Mouse (Mus musculus) small intestine, adult 2 months (tissue): ENCODE data around the gene Csnk1g1. TPM values are rescaled to one million over a fixed set of nuclear protein-coding genes. Genes with fewer than 3 reads are reported as not detected.

Experiments used
- H3K27ac ChIP-seq: fragments of 200-500 bp; 2 replicates; pipeline ENCODE4 v1.5.1; 2012; ENCODE audit warnings: low read depth, low read length, control low read depth, inconsistent platforms; ENCODE audit not compliant: insufficient read depth
- H3K27me3 ChIP-seq: fragments of 200-500 bp; 2 replicates; pipeline ENCODE4 v1.6.1; 2012; ENCODE audit warnings: mild to moderate bottlenecking, moderate library complexity, low read length, inconsistent platforms; ENCODE audit not compliant: control insufficient read depth, insufficient read depth
- H3K36me3 ChIP-seq: fragments of 200-500 bp; 2 replicates; pipeline ENCODE4 v1.6.1; 2012; ENCODE audit warnings: mild to moderate bottlenecking, low read length, control low read depth, inconsistent platforms; ENCODE audit not compliant: control insufficient read depth, insufficient read depth
- H3K4me1 ChIP-seq: fragments of 200-500 bp; 2 replicates; pipeline ENCODE4 v1.6.1; 2012; ENCODE audit warnings: low read length, inconsistent platforms, mixed read lengths; ENCODE audit not compliant: control insufficient read depth, insufficient read depth, insufficient read length
- H3K4me3 ChIP-seq: fragments of 200-500 bp; 2 replicates; pipeline ENCODE4 v1.5.1; 2012; ENCODE audit warnings: low read depth, mild to moderate bottlenecking, control low read depth, inconsistent platforms, low read length, moderate library complexity
- CTCF ChIP-seq: fragments of 200-500 bp; IDR thresholded peaks from 2 replicates; pipeline ENCODE4 v1.5.1; 2012; ENCODE audit warnings: low read depth, mild to moderate bottlenecking, control low read depth, inconsistent platforms, low read length, moderate library complexity, mixed read lengths; ENCODE audit not compliant: insufficient replicate concordance, insufficient read length; ENCODE audit errors: extremely low read depth
- POLR2A ChIP-seq: fragments of 200-500 bp; IDR thresholded peaks from 2 replicates; pipeline ENCODE4 v1.6.1; 2012; ENCODE audit warnings: low read depth, mild to moderate bottlenecking, control low read depth, inconsistent platforms, low read length, moderate library complexity
- WGBS: fragments of 180-500 bp; shearing (Covaris S2); methylation state at CpG from one replicate; pipeline ENCODE4 v1.1.7; 2018; 5-methylcytosine and 5-hydroxymethylcytosine counted together
- polyA plus RNA-seq: library from polyadenylated mRNA; depleted of rRNA; stranded (reverse); fragments of >200 nt; gene quantifications from 2 replicates; pipeline ENCODE4 v1.2.3, GENCODE M21; 2012

Gene Csnk1g1
- polyA plus RNA-seq, 1 experiment = 3.2 TPM

- TF ChIP-seq POLR2A (no peak), CTCF (no peak)
- H3K36me3 ChIP-seq = no peaks in the 10 kb centered on the region
- 86% methylated on average over 3 of the region's 3 CpGs for WGBS
- no peaks in the 10 kb centered on the region for H3K4me1 ChIP-seq
- no peaks in the 10 kb centered on the region for H3K27me3 ChIP-seq
- H3K4me3 ChIP-seq = no peak overlapping the region
- H3K27ac ChIP-seq = no peak overlapping the region
Observed at GRCm38 (mm10) chr9:66080804-66081459, 172.2 kb downstream of the Csnk1g1 start.

GRCm38 (mm10) chr9:66081999-66082398 is 173.3 kb downstream of the Csnk1g1 start:
- WGBS = 69% methylated on average over 4 of the region's 4 CpGs
- no peak for TF ChIP-seq CTCF
- no peak for TF ChIP-seq POLR2A
- H3K4me3 ChIP-seq = no peak overlapping the region
- peaks cover 6% of the 10 kb centered on the region; the same call in 1 of the 2 replicates for H3K36me3 ChIP-seq
- H3K27ac ChIP-seq = no peak overlapping the region
- H3K4me1 ChIP-seq = no peaks in the 10 kb centered on the region
- no peaks in the 10 kb centered on the region for H3K27me3 ChIP-seq

GRCm38 (mm10) chr9:66084171-66084570 is 175.4 kb downstream of the Csnk1g1 start:
- H3K27me3 ChIP-seq = no peaks in the 10 kb centered on the region
- H3K27ac ChIP-seq = no peak overlapping the region
- H3K4me1 ChIP-seq = peaks cover 2% of the 10 kb centered on the region; the same call in 1 of the 2 replicates
- TF ChIP-seq CTCF = no peak
- no peak for TF ChIP-seq POLR2A
- WGBS = 30% methylated on average over 3 of the region's 3 CpGs
- no peak overlapping the region for H3K4me3 ChIP-seq
- peaks cover 25% of the 10 kb centered on the region for H3K36me3 ChIP-seq

GRCm38 (mm10) chr9:66087062-66087461 is 178.3 kb downstream of the Csnk1g1 start:
- Histone ChIP-seq H3K4me3 (no peak overlapping the region), H3K36me3 (peaks cover 37% of the 10 kb centered on the region), H3K4me1 (peaks cover 19% of the 10 kb centered on the region), H3K27ac (no peak overlapping the region), H3K27me3 (no peaks in the 10 kb centered on the region)
- TF ChIP-seq CTCF = no peak
- TF ChIP-seq POLR2A = no peak
- 96% methylated on average over 7 of the region's 7 CpGs for WGBS

GRCm38 (mm10) chr9:66088411-66088810 is 179.7 kb downstream of the Csnk1g1 start:
- 26% methylated on average over 4 of the region's 4 CpGs for WGBS
- TF ChIP-seq CTCF = peak; percentile 74; the same call in 1 of the 2 replicates
- TF ChIP-seq POLR2A = no peak

DNA sequence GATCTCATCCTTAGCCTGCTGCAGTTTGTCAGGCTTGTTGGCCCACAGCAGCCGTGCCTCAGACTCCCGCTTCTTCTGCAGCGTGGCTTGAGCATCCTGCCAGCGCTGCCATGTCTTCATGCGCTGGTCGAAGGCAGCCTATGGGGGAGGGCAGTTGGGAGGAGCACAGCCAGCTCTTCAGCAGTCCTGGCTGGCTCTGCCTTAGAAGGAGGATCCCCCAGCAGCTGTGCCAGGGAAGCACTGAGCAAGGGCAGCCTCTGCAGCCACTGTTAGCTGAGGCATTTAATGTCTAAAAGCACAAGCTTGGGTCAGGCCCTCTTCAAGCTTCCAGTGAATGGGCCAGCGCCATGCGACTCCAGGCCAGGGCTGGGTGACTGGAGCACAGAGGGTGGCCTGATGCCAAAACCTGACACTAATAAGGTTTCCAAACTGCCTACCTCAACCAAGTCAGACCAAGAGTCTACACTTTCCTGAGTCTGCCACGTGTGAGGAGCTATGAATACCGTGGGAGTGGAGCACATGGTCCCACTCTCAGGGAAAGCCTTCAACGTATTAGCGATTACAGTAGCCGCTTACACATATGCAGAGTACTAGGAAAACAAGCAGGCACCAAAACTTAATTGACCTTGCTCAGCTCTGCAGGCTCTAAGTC is 182.0 kb downstream of the Csnk1g1 start:
- TF ChIP-seq CTCF (no peak), POLR2A (no peak)
- Histone ChIP-seq H3K4me3 (no peak overlapping the region), H3K27ac (peak overlapping the region; percentile 68), H3K4me1 (peaks cover 33% of the 10 kb centered on the region), H3K36me3 (peaks cover 62% of the 10 kb centered on the region), H3K27me3 (no peaks in the 10 kb centered on the region)
- WGBS = 53% methylated on average over 13 of the region's 13 CpGs

More at GRCm38 (mm10) chr9:66088411-66088810, 179.7 kb downstream of the Csnk1g1 start:
- H3K4me3 ChIP-seq = no peak overlapping the region
- peaks cover 30% of the 10 kb centered on the region for H3K4me1 ChIP-seq
- H3K27me3 ChIP-seq = no peaks in the 10 kb centered on the region
- H3K36me3 ChIP-seq = peaks cover 44% of the 10 kb centered on the region
- no peak overlapping the region for H3K27ac ChIP-seq
